Mouse (Mus musculus) neural tube, embryonic 12.5 days (tissue): ENCODE measurements around the gene H2-Q6. TPM values are rescaled to one million over a fixed set of nuclear protein-coding genes. Genes with fewer than 3 reads are reported as not detected.
"Not testable (repeated sequence)": the region's sequence is repeated elsewhere in the genome, so short reads cannot be mapped to it uniquely, and the experiment has no call there.

Experiments used
- ATAC-seq: fragments of 200-750 bp; cut with Nextera tagmentation; 2 replicates; pipeline ENCODE4 v1.8.0; 2017; ENCODE audit warnings: low read depth, mild to moderate bottlenecking, moderate TSS enrichment, moderate library complexity; ENCODE audit not compliant: low FRiP score
- H3K27ac ChIP-seq: fragments of 300-500 bp; sonication (generic); 2 replicates; pipeline ENCODE4 v1.5.1; 2016
- H3K27me3 ChIP-seq: fragments of 300-500 bp; sonication (generic); replicated peaks from 2 replicates; pipeline ENCODE4 v1.6.1; 2016; ENCODE audit warnings: mild to moderate bottlenecking
- H3K36me3 ChIP-seq: fragments of 300-500 bp; sonication (generic); 2 replicates; pipeline ENCODE4 v1.6.1; 2016; ENCODE audit warnings: mild to moderate bottlenecking
- H3K4me1 ChIP-seq: fragments of 300-500 bp; sonication (generic); 2 replicates; pipeline ENCODE4 v1.6.1; 2016
- H3K4me2 ChIP-seq: fragments of 300-500 bp; sonication (generic); replicated peaks from 2 replicates; pipeline ENCODE4 v1.6.1; 2016; ENCODE audit warnings: mild to moderate bottlenecking
- H3K4me3 ChIP-seq: fragments of 300-500 bp; sonication (generic); 2 replicates; pipeline ENCODE4 v1.5.1; 2016
- H3K9ac ChIP-seq: fragments of 300-500 bp; sonication (generic); 2 replicates; pipeline ENCODE4 v1.6.1; 2016; ENCODE audit warnings: mild to moderate bottlenecking
- H3K9me3 ChIP-seq: fragments of 300-500 bp; sonication (generic); 2 replicates; pipeline ENCODE4 v1.6.1; 2016; ENCODE audit warnings: mild to moderate bottlenecking
- WGBS: fragments of 180-500 bp; shearing (Covaris S2); methylation state at CpG from one replicate; pipeline ENCODE4 v1.1.7; 2016; 5-methylcytosine and 5-hydroxymethylcytosine counted together
- polyA plus RNA-seq: library from polyadenylated mRNA; unstranded; fragments of >200 nt; fragmentation: Nextera tagmentation; extraction: Ambion mirVana; gene quantifications from 2 replicates; pipeline ENCODE4 v1.2.1, GENCODE M21; 2016

Gene H2-Q6
- 0.48 and 0.64 TPM in 2 replicates for polyA plus RNA-seq

DNA sequence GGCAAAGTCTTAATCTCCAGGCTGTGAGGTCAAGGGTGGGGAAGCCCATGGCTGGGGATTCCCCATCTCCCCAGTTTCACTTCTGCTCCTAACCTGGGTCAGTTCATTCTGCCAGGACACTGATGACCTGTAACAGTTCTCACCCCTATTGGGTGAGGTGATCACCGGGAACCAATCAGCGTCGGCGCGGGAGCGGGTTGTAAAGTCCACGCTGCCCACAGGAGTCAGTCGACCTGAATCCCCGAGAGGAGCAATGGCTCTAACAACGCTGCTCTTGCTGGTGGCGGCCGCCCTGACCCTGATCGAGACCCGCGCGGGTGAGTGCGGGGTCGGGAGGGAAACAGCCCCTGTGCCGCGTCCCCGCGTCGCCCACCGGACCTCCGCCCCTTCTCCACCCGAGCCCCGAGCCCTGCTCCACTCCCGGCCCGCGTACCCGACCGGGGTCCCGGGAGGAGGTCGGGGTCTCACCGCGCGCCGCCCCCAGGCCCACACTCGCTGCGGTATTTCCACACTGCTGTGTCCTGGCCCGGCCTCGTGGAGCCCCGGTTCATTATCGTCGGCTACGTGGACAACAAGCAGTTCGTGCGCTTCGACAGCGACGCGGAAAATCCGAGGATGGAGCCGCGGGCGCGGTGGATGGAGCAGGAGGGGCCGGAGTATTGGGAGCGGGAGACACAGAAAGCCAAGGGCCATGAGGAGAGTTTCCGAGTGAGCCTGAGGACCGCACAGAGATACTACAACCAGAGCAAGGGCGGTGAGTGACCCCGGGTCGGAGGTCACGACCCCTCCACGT is at the start of gene H2-Q6:
Gene H2-Q6, plus strand, starts transcription at position 227 of the 793 bp plus-strand sequence.
- WGBS, result 2% methylated on average over 56 of the region's 66 CpGs
- peaks cover 18% of the 10 kb centered on the region for H3K27me3 ChIP-seq
- not testable (repeated sequence) for H3K36me3 ChIP-seq, H3K9me3 ChIP-seq, H3K27ac ChIP-seq, H3K4me1 ChIP-seq
- ATAC-seq, result peak; percentile 52
- peak within 1 kb of the TSS; percentile 68 for H3K4me2 ChIP-seq
- H3K9ac ChIP-seq, result 0 out of 2 replicates have a peak within 1 kb of the TSS, but pooled peaks have one; percentile 21
- H3K4me3 ChIP-seq, result peak within 1 kb of the TSS; percentile 32

DNA sequence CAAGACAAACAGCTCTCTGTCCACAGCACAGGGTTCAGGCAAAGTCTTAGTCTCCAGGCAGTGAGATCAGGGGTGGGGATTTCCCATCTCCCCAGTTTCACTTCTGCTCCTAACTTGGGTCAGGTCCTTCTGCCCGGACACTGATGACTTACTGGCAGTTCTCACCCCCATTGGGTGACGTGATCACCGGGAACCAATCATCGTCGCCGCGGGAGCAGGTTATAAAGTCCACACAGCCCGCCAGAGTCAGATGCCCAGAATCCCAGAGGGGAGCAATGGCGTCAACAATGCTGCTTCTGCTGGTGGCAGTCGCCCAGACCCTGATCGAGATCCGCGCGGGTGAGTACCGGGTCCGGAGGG is 45.3 kb upstream of the H2-Q6 start, which contains the start of gene H2-Q4:
Gene H2-Q4, plus strand, starts transcription at position 249 of the 360 bp plus-strand sequence.
- Histone ChIP-seq H3K27me3 (0 out of 2 replicates have a peak, but pooled peaks cover 4% of the 10 kb centered on the region), H3K36me3 (no peaks in the 10 kb centered on the region), H3K4me1 (0 out of 2 replicates have a peak, but pooled peaks cover 8% of the 10 kb centered on the region), H3K4me2 (peak within 1 kb of the TSS; percentile 96), H3K9me3 (0 out of 2 replicates have a peak, but pooled peaks cover 3% of the 10 kb centered on the region), H3K27ac (no peak within 1 kb of the TSS), H3K9ac (peak within 1 kb of the TSS; percentile 59), H3K4me3 (peak within 1 kb of the TSS; percentile 54)
- under 1% methylated on average over 16 of the region's 16 CpGs for whole genome bisulfite sequencing
- peak; percentile 90 for ATAC-seq

DNA sequence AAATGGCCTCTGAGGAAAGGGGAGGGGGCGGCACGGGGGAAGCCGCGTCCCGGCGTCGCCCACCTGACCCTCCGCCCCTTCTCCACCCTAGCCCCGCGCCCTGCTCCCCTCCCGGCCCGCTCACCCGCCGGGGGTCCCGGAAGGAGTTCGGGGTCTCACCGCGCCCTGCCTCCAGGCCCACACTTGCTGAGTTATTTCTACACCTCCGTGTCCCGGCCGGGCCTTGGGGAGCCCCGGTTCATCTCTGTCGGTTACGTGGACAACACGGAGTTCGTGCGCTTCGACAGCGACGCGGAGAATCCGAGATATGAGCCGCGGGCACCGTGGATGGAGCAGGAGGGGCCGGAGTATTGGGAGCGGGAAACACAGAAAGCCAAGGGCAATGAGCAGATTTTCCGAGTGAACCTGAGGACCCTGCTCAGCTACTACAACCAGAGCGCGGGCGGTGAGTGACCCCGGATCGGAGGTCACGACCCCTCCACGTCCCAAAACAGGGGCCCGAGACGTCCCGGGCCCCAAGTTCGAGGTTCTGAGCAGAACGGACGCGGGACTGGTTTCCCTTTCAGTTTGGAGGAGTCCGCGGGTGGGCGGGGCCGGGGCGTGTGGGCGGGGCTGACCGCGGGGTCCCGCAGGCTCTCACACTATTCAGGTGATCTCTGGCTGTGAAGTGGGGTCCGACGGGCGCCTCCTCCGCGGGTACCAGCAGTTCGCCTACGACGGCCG is 44.8 kb upstream of the H2-Q6 start:
- ATAC-seq, result peak; percentile 71
- peak overlapping the region; percentile 54 for H3K4me3 ChIP-seq
- H3K27me3 ChIP-seq, result 0 out of 2 replicates have a peak, but pooled peaks cover 4% of the 10 kb centered on the region
- 0 out of 2 replicates have a peak, but pooled peaks cover 3% of the 10 kb centered on the region for H3K9me3 ChIP-seq
- no peaks in the 10 kb centered on the region for H3K36me3 ChIP-seq
- peak overlapping the region; percentile 59 for H3K9ac ChIP-seq
- WGBS, result under 1% methylated on average over 70 of the region's 70 CpGs
- H3K4me1 ChIP-seq, result 0 out of 2 replicates have a peak, but pooled peaks cover 8% of the 10 kb centered on the region
- H3K4me2 ChIP-seq, result peak overlapping the region; percentile 96
- no peak overlapping the region for H3K27ac ChIP-seq

DNA sequence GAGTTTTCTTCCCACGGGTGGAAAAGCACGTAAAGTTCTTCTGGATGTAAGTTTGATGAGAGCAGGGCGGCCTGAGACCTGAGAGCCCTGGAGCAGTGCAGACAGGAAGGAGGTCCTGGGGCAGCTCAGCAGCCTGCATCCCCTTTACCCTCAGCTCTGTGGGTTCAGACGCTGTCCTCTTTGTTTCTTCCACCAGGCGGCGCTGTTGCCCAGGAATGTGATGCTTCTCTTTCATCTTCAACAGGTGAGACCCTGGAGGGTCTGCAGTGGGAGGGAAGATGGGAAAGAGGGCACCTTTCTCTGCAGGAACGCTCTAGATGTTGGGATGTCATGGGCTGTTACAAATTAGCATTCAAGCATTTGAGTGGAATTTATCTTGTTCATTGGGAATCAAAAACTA is 34.9 kb upstream of the H2-Q6 start:
- not testable (repeated sequence) for H3K27ac ChIP-seq, ATAC-seq, H3K27me3 ChIP-seq, H3K9me3 ChIP-seq, H3K4me1 ChIP-seq, H3K4me3 ChIP-seq, H3K4me2 ChIP-seq, H3K36me3 ChIP-seq, H3K9ac ChIP-seq
- WGBS, result 5% methylated on average over 7 of the region's 7 CpGs

DNA sequence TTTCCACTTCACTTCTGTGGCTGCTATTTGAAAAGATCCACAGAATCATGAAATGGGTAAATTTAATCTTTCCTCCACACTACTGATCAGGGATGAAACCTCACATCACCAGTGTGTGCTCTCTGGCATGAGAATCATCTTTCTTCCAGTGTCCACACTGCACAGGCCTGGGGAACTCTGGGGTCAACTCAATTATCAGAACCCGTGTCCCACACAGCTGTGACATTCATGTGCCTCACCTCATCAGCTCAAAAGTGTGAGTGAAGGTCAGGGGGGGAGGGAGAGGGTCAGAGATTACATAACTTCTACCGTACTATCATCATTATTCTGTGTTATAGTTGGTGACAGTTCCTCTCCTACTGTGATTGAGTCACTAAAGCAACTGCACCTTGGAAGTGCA is 32.0 kb upstream of the H2-Q6 start:
- 80% methylated on average over 2 of the region's 2 CpGs for WGBS
- H3K4me3 ChIP-seq, H3K27me3 ChIP-seq, H3K4me2 ChIP-seq, H3K9ac ChIP-seq, H3K27ac ChIP-seq, ATAC-seq, H3K36me3 ChIP-seq, H3K4me1 ChIP-seq, H3K9me3 ChIP-seq: not testable (repeated sequence)

DNA sequence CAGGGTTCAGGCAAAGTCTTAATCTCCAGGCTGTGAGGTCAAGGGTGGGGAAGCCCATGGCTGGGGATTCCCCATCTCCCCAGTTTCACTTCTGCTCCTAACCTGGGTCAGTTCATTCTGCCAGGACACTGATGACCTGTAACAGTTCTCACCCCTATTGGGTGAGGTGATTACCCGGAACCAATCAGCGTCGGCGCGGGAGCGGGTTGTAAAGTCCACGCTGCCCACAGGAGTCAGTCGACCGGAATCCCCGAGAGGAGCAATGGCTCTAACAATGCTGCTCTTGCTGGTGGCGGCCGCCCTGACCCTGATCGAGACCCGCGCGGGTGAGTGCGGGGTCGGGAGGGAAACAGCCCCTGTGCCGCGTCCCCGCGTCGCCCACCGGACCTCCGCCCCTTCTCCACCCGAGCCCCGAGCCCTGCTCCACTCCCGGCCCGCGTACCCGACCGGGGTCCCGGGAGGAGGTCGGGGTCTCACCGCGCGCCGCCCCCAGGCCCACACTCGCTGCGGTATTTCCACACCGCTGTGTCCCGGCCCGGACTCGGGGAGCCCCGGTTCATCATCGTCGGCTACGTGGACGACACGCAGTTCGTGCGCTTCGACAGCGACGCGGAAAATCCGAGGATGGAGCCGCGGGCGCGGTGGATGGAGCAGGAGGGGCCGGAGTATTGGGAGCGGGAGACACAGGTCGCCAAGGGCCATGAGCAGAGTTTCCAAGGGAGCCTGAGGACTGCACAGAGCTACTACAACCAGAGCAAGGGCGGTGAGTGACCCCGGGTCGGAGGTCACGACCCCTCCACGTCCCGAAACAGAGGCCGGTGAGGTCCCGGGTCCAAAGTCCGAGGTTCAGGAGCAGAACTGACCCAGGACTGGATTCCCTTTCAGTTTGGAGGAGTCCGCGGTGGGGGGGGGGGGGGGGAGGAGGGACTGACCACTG is 30.5 kb upstream of the H2-Q6 start:
- H3K9ac ChIP-seq, H3K9me3 ChIP-seq, H3K36me3 ChIP-seq, H3K27ac ChIP-seq, H3K27me3 ChIP-seq, H3K4me1 ChIP-seq: not testable (repeated sequence)
- peak; percentile 74; the same call in 1 of the 2 replicates for ATAC-seq
- 2% methylated on average over 55 of the region's 75 CpGs for WGBS
- Histone ChIP-seq H3K4me3 (peak overlapping the region; percentile 26), H3K4me2 (peak overlapping the region; percentile 55)

DNA sequence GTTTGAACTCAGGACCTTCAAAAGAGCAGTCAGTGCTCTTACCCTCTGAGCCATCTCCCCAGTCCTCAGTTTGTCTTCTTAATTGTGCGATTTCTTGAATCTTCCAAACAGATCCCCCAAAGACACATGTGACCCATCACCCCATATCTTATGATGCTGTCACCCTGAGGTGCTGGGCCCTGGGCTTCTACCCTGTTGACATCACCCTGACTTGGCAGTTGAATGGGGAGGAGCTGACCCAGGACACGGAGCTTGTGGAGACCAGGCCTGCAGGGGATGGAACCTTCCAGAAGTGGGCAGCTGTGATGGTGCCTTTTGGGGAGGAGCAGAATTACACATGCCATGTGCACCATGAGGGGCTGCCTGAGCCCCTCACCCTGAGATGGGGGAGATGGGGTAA is 27.7 kb upstream of the H2-Q6 start:
- H3K4me3 ChIP-seq, H3K9ac ChIP-seq, H3K4me2 ChIP-seq, H3K27ac ChIP-seq, H3K27me3 ChIP-seq, H3K9me3 ChIP-seq, H3K36me3 ChIP-seq, ATAC-seq, H3K4me1 ChIP-seq: not testable (repeated sequence)
- WGBS, result 89% methylated on average over 2 of the region's 2 CpGs

DNA sequence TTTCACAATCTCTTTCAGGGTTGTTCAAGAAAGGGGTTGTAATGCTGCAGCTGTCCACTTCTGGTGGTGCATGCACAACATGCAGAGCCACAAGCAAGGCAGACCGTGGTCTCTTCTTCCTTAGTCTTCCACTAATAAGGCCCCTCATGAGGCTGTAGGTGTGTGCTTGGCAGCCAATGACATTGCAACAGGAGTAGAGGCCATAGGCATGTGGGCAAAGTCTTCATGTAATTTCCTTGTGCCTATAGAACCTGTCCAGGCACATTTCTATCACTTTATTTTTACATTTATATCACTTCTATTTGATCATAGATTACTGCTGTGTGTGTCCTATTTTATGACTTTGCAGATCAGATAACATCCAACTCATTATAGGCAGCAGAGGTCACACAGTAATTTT is 11.6 kb upstream of the H2-Q6 start:
- H3K4me3 ChIP-seq, ATAC-seq, H3K9ac ChIP-seq, H3K27me3 ChIP-seq, H3K9me3 ChIP-seq, H3K4me1 ChIP-seq, H3K27ac ChIP-seq, H3K4me2 ChIP-seq, H3K36me3 ChIP-seq: not testable (repeated sequence)
- WGBS, result no CpG with 5 or more reads among the region's 1 CpGs

DNA sequence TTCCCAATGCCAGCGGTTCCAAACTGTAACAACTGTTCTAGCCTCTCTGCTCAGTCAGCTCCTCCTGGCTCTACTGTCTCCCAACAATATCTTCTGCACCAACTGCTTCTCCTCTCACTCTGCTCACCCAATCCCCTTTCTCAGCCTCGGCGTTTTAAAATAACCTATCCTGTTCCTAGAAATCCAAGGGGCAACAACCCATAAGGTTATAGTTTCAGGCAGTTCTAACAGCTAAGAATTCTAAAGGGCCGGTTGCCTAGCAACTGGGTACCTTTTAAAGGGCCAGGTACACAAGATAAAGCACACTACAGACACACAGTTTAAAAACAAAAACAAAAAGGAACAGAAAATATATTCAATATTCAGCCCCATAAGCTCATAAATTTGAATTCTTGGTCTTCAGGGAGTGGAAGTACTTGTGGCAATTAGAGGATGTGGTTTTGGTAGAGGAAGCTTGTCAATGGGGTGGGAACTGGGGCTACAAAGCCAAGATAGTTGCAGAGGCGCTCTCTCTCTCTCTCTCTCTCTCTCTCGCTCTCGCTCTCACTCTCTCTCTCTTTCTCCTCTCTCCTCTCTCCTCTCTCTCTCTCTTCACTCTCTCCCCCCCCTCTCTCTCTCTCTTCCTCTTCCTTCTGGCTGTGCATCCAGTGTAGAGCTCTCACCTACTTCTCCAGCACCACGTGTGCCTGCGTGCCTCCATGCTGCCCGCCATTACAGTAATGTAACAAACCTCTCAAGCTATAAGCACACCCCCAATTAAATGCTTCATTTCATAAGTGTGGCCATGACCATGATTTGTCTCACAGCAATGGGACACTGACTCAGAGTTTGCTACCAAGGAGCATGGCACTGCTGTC is 9.1 kb upstream of the H2-Q6 start:
- H3K9ac ChIP-seq, H3K4me3 ChIP-seq, H3K4me1 ChIP-seq, H3K9me3 ChIP-seq, ATAC-seq, H3K27ac ChIP-seq, H3K27me3 ChIP-seq, H3K36me3 ChIP-seq, H3K4me2 ChIP-seq: not testable (repeated sequence)
- WGBS, result 87% methylated on average over 3 of the region's 10 CpGs

DNA sequence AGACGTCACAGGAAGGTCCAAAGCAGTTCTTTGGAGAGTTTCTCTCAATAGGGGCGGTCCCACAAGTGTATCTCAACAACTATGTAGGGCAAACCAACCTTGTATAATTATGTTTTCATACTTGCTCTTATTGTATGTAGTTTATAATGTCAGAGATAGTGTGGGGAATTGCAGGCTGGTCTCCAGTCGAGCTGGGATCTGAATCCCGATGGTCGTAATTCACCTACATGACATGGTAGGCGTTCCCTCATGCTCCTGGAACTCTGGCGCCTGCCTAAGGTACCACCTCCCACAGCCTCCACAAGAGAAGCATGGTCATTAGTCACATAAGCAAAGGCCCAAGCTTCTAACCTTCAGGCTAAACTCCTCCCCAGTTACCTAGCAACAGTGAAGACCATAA is 5.9 kb upstream of the H2-Q6 start:
- no peak for ATAC-seq
- no peaks in the 10 kb centered on the region; the same call in 1 of the 2 replicates for H3K4me1 ChIP-seq
- H3K4me2 ChIP-seq, result no peak overlapping the region
- no peak overlapping the region for H3K9ac ChIP-seq
- no peaks in the 10 kb centered on the region for H3K36me3 ChIP-seq
- no peak overlapping the region for H3K27ac ChIP-seq
- 55% methylated on average over 7 of the region's 7 CpGs for WGBS
- H3K9me3 ChIP-seq, result no peaks in the 10 kb centered on the region
- no peak overlapping the region for H3K4me3 ChIP-seq
- no peaks in the 10 kb centered on the region for H3K27me3 ChIP-seq

DNA sequence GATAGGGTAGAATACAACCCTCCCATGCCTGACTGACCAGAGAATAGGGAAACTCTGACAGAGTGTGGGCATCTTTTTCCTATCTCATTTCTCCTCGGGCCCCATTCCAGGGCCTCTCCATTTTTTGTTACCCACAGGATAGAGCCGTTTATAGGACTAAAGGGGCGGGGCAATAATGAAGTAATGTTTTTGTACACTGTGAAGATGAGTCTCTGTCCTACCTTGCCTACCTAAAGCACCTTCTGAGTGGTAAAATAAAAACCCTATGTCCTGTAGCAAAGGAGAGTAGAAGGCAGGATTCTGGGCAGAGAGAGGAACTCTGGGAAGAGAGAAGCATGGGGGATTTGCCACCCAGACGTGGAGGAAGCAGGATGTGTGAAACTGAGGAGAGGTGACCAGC is 5.1 kb upstream of the H2-Q6 start:
- not testable (repeated sequence) for H3K4me3 ChIP-seq
- 75% methylated on average over 4 of the region's 4 CpGs for WGBS

More for the DNA sequence above, 5.1 kb upstream of the H2-Q6 start:
- H3K27me3 ChIP-seq, H3K27ac ChIP-seq, ATAC-seq, H3K9me3 ChIP-seq, H3K36me3 ChIP-seq, H3K4me1 ChIP-seq, H3K4me2 ChIP-seq, H3K9ac ChIP-seq: not testable (repeated sequence)
